Mouse (Mus musculus) ES-E14 (cell line): Measurements from ENCODE around the gene Nmrk2. TPM values are rescaled to one million over a fixed set of nuclear protein-coding genes. Genes with fewer than 3 reads are reported as not detected.
"Not testable (repeated sequence)": the region's sequence is repeated elsewhere in the genome, so short reads cannot be mapped to it uniquely, and the experiment has no call there.

Experiments
- DNase-seq: peaks from one replicate; pipeline ENCODE4 v3.0.0-alpha.2; 2013; ENCODE audit warnings: low read depth, low spot score
- H3K27ac ChIP-seq: 2 replicates; pipeline ENCODE4 v1.5.1; 2012; ENCODE audit warnings: low read depth, mild to moderate bottlenecking, low read length, moderate library complexity, mixed read lengths; ENCODE audit not compliant: poor library complexity, insufficient read depth, severe bottlenecking
- H3K36me3 ChIP-seq: 2 replicates; pipeline ENCODE4 v1.6.1; 2012; ENCODE audit warnings: mild to moderate bottlenecking, low read length, moderate library complexity, mixed read lengths; ENCODE audit not compliant: control insufficient read depth, poor library complexity, insufficient read depth, severe bottlenecking
- H3K4me1 ChIP-seq, 2 experiments: fragments of 150-350 bp in 1 of 2; sonication (generic) in 1 of 2; 2 replicates each; pipeline ENCODE4 v1.6.1; 2012; ENCODE audit warnings: low read length in 2 of 2, mild to moderate bottlenecking in 1 of 2, mixed read lengths in 1 of 2; ENCODE audit not compliant: control insufficient read depth in 2 of 2, insufficient read depth in 2 of 2, poor library complexity in 1 of 2
- H3K4me3 ChIP-seq, 2 experiments: fragments of 150-350 bp in 1 of 2; sonication (generic) in 1 of 2; 2 replicates each; pipeline ENCODE4 v1.5.1; 2012; ENCODE audit warnings: low read length in 2 of 2, low read depth in 1 of 2, mild to moderate bottlenecking in 1 of 2, mixed read lengths in 1 of 2; ENCODE audit not compliant: insufficient read depth in 1 of 2, poor library complexity in 1 of 2, severe bottlenecking in 1 of 2
- H3K9ac ChIP-seq: 2 replicates; pipeline ENCODE4 v1.6.1; 2012; ENCODE audit warnings: low read depth, mild to moderate bottlenecking, low read length, mixed read lengths; ENCODE audit not compliant: poor library complexity, insufficient read depth, severe bottlenecking
- H3K9me3 ChIP-seq: fragments of 150-350 bp; sonication (generic); 2 replicates; pipeline ENCODE4 v1.6.1; 2012; ENCODE audit warnings: low read depth, mild to moderate bottlenecking, low read length; ENCODE audit not compliant: control insufficient read depth, insufficient read depth
- CHD2 ChIP-seq: IDR thresholded peaks from 2 replicates; pipeline ENCODE4 v1.6.1; 2014; ENCODE audit warnings: mild to moderate bottlenecking, low read depth, low read length, inconsistent platforms
- HCFC1 ChIP-seq: IDR thresholded peaks from 2 replicates; pipeline ENCODE4 v1.6.1; 2012; ENCODE audit warnings: low read length, inconsistent platforms, borderline replicate concordance; ENCODE audit not compliant: insufficient read depth
- MAFK ChIP-seq: IDR thresholded peaks from 2 replicates; pipeline ENCODE4 v1.6.1; 2014; ENCODE audit warnings: mild to moderate bottlenecking, low read depth, low read length, inconsistent platforms; ENCODE audit not compliant: insufficient read depth
- ZC3H11A ChIP-seq: IDR thresholded peaks from 2 replicates; pipeline ENCODE4 v1.6.1; 2012; ENCODE audit warnings: low read depth, mild to moderate bottlenecking, inconsistent platforms, low read length, borderline replicate concordance
- ZNF384 ChIP-seq: IDR thresholded peaks from 2 replicates; pipeline ENCODE4 v1.6.1; 2012; ENCODE audit warnings: low read depth, low read length, inconsistent platforms
- in situ Hi-C, 2 experiments: fragments of 600-800 bp; cut with MboI; formaldehyde crosslinking; loops; one replicate each; pipeline ENCODE4 v1.15.1; 2025; ENCODE audit warnings: low sequenced_read_pairs in 2 of 2, inconsistent platforms in 1 of 2; ENCODE audit not compliant: unreplicated experiment in 2 of 2
- total RNA-seq: library from RNA; depleted of rRNA; stranded (reverse); fragments of 300-350 nt; gene quantifications from 2 replicates; pipeline ENCODE4 v1.2.3, GENCODE M21; 2012

Nmrk2 gene
- total RNA-seq, 1 experiment, result not detected

DNA sequence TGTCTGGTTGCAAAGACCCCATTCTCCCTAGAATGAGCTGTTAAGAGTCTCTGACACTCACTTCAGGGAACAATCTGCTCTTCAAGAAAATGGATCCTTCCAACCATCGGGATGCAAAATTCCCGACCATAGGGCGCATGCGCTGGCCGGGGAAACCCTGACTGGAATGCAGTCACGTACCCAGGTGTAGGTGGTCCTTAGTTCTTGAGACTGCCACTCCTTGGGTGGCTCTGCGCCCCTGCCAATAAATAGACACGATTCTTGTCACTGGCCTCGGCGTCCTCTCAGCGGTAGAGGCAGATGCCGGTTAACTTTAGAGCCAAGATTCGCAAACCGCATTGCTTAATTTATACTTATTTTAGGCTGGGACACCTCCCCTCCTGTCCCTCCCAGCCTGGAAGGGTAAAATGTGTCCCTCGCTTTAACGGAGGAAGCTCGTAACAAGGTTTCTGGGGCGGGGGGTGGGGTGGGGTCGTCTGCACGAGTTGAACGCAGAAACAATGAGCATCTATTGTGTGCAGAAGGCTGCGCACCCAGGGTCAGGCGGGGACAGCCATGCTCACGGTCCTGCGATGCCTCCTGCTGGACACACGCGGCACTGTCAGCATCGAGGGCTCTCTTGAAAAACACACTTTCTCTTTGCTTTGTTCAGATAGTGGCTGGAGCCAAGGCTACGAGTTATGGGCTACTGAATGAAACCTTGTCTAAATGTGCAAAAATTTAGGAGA lies 27.1 kb downstream of the Nmrk2 start:
- no peak for TF ChIP-seq CHD2
- TF ChIP-seq ZNF384, result no peak
- 0 out of 2 replicates have a peak, but pooled peaks have one; percentile 7 for TF ChIP-seq MAFK
- TF ChIP-seq ZC3H11A, result no peak
- TF ChIP-seq HCFC1, result peak; percentile 14; the same call in 1 of the 2 replicates
- Histone ChIP-seq H3K36me3 (peaks cover 31% of the 10 kb centered on the region), H3K4me1 (peaks cover under 1 to 8% of the 10 kb centered on the region in 2 experiments; a peak in 2 of 4 replicates), H3K4me3 (peak overlapping the region; percentile 63 to 65), H3K9me3 (no peaks in the 10 kb centered on the region), H3K9ac (peak overlapping the region; percentile 72), H3K27ac (peak overlapping the region; percentile 87)
- in situ Hi-C loops, result no loop called here
- DNase-seq, result peak; percentile 83

DNA sequence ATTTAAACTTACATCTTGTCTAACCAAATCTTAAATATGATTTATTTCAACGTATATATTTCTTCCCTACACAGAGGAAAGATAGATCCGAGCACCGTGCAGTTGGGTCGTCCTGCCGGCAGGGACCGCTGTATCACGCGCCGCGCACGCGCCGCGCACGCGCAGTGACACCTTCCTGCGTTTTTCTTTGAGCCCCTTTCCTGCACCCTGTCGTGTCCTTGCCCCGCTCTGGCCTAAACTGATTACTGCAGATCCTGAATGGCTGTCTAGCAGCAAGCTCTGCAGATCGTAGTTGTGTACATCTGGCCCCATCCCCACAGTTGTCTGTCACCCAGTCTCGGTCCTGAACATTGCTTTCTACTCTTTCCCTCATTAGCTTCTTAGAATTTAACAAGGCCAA lies 28.7 kb downstream of the Nmrk2 start:
- in situ Hi-C loops, result no loop called here
- TF ChIP-seq ZC3H11A (no peak), CHD2 (no peak), MAFK (no peak), HCFC1 (no peak)
- no peak for DNase-seq
- H3K4me3 ChIP-seq, result 0 out of 4 replicates have a peak overlapping the region, but pooled peaks of 1 of the 2 experiments have one; percentile 11
- peak overlapping the region; percentile 49; the same call in 1 of the 2 replicates for H3K9ac ChIP-seq
- no peaks in the 10 kb centered on the region for H3K9me3 ChIP-seq
- H3K36me3 ChIP-seq, result peaks cover 14% of the 10 kb centered on the region
- peak overlapping the region; percentile 32; the same call in 1 of the 2 replicates for H3K27ac ChIP-seq
- H3K4me1 ChIP-seq, result peaks cover 4 to 6% of the 10 kb centered on the region in 2 experiments; a peak in 3 of 4 replicates

DNA sequence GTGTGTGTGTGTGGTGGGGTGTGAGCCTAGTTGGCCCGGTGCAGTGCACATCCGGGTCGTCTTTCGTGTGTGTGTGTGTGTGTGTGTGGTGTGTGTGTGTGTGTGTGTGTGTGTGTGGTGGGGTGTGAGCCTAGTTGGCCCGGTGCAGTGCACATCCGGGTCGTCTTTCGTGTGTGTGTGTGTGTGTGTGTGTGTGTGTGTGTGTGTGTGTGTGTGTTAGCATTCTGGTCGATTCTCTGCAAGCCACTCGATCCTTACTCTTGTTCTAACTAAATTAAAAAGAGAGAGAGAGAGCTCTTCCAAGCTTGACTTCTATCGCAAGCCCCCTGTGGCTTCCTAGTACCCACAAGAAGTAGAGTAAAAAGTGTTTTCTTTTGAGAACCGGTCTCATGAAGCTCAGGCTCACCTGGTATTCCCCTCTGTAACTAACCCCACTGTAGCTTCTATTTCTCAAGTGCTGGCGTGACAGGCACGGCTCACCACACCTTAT lies 32.4 kb downstream of the Nmrk2 start:
- H3K4me1 ChIP-seq, in situ Hi-C loops, H3K9ac ChIP-seq, H3K9me3 ChIP-seq, H3K36me3 ChIP-seq, H3K27ac ChIP-seq, DNase-seq: not testable (repeated sequence)
- peak overlapping the region; percentile 13 to 37; a peak in 2 of 4 replicates for H3K4me3 ChIP-seq

DNA sequence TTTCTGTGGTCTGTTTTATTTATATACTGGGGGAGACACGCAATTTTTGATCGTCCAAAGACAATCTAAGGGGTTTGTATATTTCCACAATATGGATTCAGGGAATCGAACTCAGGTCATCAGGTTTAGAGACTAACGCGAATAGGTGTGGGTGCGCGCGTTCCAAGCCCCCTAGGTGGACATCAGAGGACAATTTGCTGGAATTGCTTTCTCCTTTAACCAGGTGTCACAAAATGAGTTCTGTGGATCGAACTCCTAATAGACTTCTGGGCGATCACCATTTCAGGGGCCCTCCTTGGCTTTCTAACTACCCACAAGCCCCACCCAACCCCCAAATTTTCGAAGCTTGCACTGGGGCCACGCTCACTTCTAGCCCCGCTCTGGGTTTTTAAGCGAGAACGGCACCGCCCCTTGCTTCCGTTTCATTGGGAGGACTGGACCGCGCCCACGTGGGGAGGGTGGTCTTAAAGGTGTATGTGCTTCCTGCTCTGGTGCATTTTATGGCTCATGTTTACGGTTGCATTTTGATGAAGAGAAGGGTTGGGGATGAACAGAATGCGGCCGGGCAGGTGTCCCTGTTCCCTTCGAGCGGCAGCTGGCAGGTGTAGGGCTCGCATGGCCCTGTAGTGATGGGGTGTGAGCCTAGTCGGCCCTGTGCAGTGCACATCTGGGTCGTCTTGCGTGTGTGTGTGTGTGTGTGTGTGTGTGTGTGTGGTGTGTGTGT lies 33.2 kb downstream of the Nmrk2 start:
- H3K27ac ChIP-seq, result peak overlapping the region; percentile 37
- in situ Hi-C loops, result no loop called here
- peaks cover 5 to 7% of the 10 kb centered on the region in 2 experiments; a peak in 3 of 4 replicates for H3K4me1 ChIP-seq
- H3K9me3 ChIP-seq, result no peaks in the 10 kb centered on the region
- H3K36me3 ChIP-seq, result peaks cover 3% of the 10 kb centered on the region; the same call in 1 of the 2 replicates
- H3K4me3 ChIP-seq, result peak overlapping the region; percentile 53 to 81
- H3K9ac ChIP-seq, result peak overlapping the region; percentile 57
- no peak for TF ChIP-seq CHD2
- no peak for TF ChIP-seq HCFC1
- no peak for TF ChIP-seq MAFK
- no peak for TF ChIP-seq ZC3H11A
- TF ChIP-seq ZNF384, result no peak
- DNase-seq, result peak; percentile 77
